Mouse (Mus musculus): ENCODE results near the gene Magi2.

DNA sequence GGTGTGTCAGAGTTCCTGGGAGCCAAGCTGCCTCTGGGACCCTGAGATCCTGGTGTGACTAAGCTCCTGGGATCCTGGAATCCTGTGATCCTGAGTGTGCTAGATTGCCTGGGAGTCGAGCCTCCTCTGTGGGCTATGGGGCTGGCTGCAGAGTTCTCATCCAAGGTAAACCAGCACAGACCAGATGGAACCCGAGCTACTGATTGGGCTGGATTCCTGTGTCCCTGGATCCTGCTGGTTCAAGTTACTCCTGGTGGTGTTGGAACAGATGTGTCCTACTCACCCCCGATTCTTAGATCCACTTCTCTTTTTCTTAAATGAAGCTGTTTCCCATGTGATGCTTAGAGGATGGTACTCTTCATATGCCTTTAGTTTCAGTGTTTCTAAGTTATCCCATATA lies 1371.4 kb downstream of the Magi2 start:
- TF ChIP-seq CTCF (IDR thresholded peaks at IDR 0.05), result no peak
- no peak for TF ChIP-seq EP300 (IDR thresholded peaks at IDR 0.05)

Measured in lung, postnatal 0 days (tissue).